Mouse (Mus musculus): ENCODE data around the gene Pip4p1.
A peak's percentile ranks its signal among the peaks of the same experiment; 100 is the strongest.
"Not testable (repeated sequence)": the region's sequence is repeated elsewhere in the genome, so short reads cannot be mapped to it uniquely, and the experiment has no call there.

The Pip4p1 gene

GRCm38 (mm10) chr14:50930754-50931492 is at the start of gene Pip4p1, which contains the start of gene Pnp:
Gene Pip4p1 (minus strand): TSS chr14:50930856.
Gene Pnp (plus strand): TSS chr14:50931082.
- peak; percentile 98 for DNase-seq (ENCODE audit: low read depth, low spot score)

DNA sequence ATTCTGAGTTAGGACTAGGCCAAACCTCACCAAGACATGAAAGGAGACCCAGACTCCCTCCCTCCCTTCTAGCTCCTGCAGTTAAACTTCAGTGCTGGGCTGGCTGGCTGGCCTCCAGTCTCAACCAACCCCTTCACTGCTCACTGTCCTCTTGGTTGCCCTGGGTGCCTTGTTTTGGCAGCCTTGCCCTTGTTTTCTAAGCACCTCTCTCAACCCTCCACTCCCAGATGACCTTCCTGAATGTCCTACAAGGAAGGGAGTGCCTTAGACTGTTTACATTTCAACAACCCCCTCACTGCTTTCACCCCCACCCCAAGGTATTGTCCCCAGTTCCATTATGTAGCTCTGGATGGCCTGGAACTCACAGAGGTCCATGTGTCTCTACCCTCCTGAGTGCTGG is 49.0 kb upstream of the Pip4p1 start:
- no peak for DNase-seq (ENCODE audit: low read depth, low spot score)

DNA sequence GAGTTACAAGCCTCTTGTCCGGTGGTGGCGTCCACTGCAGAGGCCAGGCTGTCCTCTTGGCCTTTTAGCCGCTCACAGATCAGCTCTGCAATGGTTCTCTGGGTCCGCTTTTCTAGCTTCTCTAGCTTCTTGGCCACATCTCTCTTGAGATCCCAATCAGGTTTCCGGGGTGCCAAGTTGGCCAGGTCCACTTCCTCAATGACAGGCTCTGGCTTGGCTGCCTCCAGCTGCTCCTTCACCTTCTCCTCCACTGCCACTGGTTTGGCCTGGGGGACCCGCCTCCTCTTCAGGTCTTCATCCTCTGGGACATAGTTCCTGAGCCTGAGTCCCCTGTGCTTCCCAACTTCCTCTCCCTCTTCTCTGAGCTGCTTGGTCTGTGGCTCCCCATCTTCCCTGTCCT is 47.8 kb upstream of the Pip4p1 start:
- not testable (repeated sequence) for DNase-seq (ENCODE audit: low read depth, low spot score)

GRCm38 (mm10) chr14:50976674-50977073 is 46.0 kb upstream of the Pip4p1 start:
- no peak for DNase-seq (ENCODE audit: low read depth, low spot score)

GRCm38 (mm10) chr14:50975001-50975400 is 44.3 kb upstream of the Pip4p1 start:
- DNase-seq (ENCODE audit: low read depth, low spot score): no peak

DNA sequence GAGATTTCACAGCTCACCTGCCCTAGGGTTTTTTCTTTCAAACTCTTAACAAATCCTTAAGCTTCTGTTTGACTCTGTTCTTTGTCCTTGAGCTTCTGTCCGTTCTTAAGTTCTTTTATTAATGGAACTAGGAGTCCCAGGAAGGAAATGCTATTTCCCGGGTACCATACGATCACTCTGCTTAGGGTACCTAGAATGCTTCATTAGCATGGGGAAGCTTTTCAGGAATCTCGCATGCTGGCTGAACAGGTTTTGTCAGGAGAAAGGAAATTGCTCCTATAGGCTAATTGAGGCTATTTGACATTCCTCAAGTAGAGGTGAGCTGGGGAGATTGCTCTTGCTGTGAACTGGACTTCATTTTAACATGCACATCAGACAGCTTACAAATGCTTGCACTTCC is 43.0 kb upstream of the Pip4p1 start:
- no peak for DNase-seq (ENCODE audit: low read depth, low spot score)

GRCm38 (mm10) chr14:50973054-50973453 is 42.4 kb upstream of the Pip4p1 start:
- DNase-seq (ENCODE audit: low read depth, low spot score): not testable (repeated sequence)

GRCm38 (mm10) chr14:50970822-50971221 is 40.2 kb upstream of the Pip4p1 start:
- DNase-seq (ENCODE audit: low read depth, low spot score): no peak

DNA sequence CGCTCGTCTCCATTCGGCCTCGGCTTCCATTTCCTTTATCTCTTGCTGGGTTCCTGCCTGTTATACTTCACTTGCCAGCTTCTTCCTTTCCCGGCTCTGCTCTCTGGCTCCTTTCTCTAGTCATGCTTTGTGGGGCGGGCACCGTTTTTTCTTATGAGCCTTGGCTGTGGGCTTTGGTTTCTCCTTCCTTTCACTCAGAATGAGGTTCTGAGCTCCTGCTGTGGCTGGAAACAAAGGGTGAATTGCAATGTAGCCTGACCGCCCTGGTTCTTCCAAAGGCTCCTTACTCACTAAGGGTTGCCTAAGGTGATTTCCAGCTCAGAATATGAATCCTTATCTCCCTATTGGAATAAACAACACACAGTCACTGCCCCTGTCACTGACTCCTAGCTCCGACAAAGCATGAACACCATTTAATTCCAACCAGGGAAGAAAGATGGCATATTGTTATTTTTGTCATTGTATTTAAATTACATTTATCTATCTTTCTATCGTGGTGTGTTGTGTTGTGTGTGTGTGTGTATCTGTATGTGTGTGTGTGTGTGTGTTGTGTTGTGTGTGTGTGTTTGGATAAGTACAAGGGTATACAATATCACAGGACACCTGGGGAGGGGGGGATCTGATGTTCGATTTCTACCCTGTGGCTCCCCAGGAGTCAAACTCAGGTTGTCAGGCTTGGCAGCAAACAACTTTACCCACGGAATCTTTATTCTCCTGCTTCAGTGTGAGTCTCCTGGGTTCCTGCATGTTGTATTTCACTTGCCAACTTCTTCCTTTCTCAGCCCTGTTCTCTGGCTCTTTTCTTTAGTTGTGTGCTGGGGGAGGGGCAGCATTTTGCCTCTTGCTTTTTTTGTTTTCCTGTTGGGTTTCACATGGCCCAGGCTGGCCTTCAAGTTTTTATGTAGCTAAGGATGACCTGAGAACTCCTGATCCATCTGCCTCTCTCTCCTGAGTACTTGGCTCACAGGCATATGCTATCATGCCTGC is 39.2 kb upstream of the Pip4p1 start:
- no peak for DNase-seq (ENCODE audit: low read depth, low spot score)

GRCm38 (mm10) chr14:50969041-50969440 is 38.4 kb upstream of the Pip4p1 start:
- DNase-seq (ENCODE audit: low read depth, low spot score): no peak

- no peak for DNase-seq (ENCODE audit: low read depth, low spot score)
Observed at GRCm38 (mm10) chr14:50968216-50968980, 37.7 kb upstream of the Pip4p1 start.

DNA sequence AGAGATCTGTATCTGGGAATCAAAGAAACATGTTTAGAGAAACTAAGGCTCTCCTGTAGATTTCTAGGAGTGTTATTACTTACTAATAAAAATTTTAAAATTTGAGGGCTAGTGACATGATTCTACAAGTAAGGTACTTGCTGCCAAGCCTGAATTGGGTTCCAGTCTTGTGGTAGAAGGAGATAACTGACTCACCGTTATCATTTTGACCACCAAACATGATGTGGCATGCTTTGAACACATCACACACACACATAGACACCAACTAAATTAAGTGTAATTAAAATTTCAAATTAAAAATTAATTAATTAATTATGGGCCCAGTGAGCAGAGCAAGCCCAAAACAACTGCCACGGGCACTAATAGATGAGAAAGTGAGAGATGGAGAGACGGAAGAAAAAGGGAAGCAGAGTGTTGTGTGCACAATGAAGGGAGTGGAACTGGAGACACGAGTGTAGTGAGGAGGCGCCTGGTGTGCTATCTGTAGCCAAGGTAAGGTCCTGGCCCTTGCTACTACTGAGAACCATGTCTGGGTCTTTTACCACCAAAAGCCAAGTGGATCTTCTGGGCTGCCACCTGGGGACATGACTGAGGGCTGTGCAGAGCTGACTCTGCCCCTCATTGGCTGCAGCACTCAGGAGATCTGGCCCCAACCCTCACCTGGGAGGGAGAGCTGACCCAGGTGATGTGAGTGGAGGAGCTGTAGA is 27.8 kb upstream of the Pip4p1 start:
- DNase-seq (ENCODE audit: low read depth, low spot score): not testable (repeated sequence)

DNA sequence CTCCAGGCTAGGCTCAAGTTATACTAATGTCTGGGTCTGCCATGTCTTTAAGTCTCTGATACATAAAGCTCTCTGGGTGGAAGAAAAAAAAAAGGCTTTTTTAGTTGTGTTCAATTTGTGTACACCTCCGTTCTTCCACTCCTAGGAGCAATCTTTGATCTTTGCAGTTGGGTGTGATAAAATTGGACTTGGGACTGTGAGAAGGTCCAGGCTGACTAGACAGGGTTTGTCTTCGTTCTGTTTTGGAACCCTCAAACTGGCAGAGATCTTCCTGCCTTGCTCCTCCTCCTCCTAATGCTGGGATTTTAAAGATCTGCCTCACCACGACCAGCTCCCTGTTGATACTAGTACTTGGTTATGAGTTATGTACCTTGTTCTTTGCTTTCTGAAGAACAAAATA is 26.5 kb upstream of the Pip4p1 start:
- not testable (repeated sequence) for DNase-seq (ENCODE audit: low read depth, low spot score)

GRCm38 (mm10) chr14:50956724-50957123 is 26.1 kb upstream of the Pip4p1 start:
- not testable (repeated sequence) for DNase-seq (ENCODE audit: low read depth, low spot score)

DNA sequence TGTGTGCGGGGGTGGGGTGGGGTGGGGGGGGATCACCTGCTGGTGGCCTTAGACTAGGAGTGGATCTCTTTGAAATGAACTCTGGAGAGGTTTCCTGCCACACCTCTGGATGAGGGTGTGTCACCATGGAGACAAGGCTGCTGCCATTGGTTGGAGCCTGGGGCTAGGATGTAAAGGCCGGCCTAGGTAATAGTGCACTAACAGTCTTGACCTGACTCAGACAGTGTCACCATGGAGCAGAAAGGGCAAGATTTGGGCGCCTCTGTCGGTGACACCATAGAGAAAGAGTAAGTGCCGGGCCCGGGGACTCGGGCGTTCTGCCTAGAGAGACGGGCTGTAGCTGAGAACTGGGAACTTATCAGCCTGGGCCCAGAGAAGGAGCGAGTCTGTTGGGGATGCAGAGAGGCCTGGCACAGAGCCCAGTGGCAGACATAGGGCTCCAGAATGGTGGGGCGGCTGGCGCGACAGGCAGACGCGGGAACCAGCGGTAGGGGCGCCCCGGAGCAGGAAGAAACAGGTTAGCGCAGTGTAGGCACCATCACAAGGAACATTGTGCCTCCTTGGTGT is 25.4 kb upstream of the Pip4p1 start, which contains the start of gene Pnp2:
Gene Pnp2 (plus strand): TSS at position 51 of the 567 bp plus-strand sequence.
- DNase-seq (ENCODE audit: low read depth, low spot score): not testable (repeated sequence)

GRCm38 (mm10) chr14:50955487-50955886 is 24.8 kb upstream of the Pip4p1 start:
- no peak for DNase-seq (ENCODE audit: low read depth, low spot score)

GRCm38 (mm10) chr14:50945526-50945925 is 14.9 kb upstream of the Pip4p1 start:
- DNase-seq (ENCODE audit: low read depth, low spot score): not testable (repeated sequence)

- not testable (repeated sequence) for DNase-seq (ENCODE audit: low read depth, low spot score)
Observed at GRCm38 (mm10) chr14:50945081-50945480, 14.4 kb upstream of the Pip4p1 start.

GRCm38 (mm10) chr14:50944668-50945033 is 14.0 kb upstream of the Pip4p1 start:
- not testable (repeated sequence) for DNase-seq (ENCODE audit: low read depth, low spot score)

- DNase-seq (ENCODE audit: low read depth, low spot score): peak; percentile 86
Observed at GRCm38 (mm10) chr14:50943932-50944667, 13.4 kb upstream of the Pip4p1 start, which contains the start of gene Gm49342. Gene Gm49342 (plus strand): TSS chr14:50944517.

Measured in embryo, embryonic 11.5 days (tissue).